Mouse (Mus musculus) ovary, adult 18-20 months (tissue): ENCODE measurements around the gene Neurl1a.
A peak's percentile ranks its signal among the peaks of the same experiment; 100 is the strongest.

Experiments used
- DNase-seq: peaks from one replicate; pipeline ENCODE4 v3.0.0; 2022; ENCODE audit warnings: low spot score, mixed read lengths

Neurl1a gene

DNA sequence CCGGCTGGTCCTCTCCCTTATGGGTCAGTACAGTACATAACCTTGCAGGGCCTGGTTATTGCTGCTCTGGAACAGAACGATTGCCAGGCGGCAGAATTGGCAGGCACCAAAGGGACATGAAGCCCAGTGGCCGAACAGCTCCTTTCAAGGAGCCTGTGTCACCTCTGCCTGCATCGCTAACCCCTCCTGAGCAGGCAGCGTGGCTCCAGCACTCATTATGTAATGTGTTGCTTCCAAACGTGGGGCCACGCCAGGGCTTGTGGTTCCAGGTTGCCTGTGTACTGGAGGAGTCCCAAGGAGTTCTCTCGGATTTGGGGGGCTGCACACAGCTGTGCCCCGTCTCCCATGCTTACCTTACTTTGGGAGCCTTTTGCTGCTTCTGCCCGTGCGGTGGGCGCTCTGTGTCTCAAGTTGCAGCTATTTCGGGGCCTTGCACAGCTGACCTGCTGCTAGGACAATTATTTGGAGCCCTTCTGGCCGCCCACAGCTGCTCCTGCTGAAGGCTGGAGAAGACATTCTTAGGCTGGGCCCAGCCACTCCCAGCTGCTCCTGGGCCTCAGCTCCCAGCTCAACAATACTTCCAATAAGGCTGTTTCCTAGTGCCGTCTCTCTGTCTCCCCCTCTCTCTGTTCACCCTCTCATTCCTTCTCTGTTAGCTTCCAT, 70.4 kb downstream of the Neurl1a start:
- no peak for DNase-seq

DNA sequence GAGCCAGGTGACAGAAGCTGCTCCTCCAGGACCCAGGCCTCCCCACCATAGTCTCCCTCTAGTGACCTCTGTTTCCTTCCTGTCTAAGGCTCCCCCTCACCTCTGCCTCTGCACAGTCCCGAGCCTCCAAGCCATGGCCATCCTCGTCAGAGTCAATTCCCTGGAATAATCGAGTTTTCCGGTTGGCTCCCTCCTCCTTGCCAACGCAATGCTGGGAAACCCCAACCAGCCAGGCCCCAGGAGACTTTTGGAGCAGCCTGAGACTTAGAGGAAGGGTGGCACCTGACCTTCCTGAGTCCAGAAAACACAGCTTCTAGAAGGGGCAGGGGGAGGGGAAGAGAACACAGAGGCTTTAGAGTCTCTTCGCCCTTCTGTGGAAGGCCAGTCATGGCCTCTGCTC, 72.3 kb downstream of the Neurl1a start:
- no peak for DNase-seq

DNA sequence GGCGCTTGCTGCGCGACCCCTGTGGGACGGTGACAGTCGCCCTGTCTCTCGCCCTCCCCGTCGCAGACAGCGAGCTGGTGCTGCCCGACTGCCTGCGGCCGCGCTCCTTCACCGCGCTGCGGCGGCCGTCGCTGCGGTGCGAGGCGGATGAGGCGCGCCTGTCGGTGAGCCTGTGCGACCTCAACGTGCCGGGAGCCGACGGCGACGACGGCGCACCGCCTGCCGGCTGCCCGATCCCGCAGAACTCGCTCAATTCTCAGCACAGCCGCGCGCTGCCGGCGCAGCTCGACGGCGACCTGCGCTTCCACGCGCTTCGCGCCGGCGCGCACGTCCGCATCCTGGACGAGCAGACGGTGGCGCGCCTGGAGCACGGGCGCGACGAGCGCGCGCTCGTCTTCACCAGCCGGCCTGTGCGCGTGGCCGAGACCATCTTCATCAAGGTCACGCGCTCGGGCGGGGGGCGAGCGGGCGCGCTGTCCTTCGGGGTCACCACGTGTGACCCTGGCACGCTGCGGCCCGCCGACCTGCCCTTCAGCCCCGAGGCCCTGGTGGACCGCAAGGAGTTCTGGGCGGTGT, 74.5 kb downstream of the Neurl1a start:
- DNase-seq, result no peak

DNA sequence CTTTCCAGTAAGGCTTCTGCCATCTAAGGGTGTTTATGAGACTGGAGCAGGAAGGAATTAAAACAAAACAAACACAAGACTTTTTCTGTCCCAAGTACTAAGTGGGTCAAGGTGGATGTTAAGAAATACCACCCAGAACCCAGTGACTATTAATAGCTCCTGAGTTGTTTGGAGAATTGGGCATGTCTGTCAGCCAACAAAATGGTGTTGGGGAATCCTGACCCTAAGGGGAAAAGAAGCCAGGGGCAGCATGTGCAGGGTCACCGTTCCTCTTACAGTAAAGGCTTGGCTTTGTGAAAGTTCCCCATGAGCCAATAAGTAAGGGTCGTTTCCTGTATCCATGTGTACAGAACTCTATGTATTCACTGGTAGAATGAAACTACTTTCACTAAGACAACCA, 76.4 kb downstream of the Neurl1a start:
- DNase-seq, result no peak

DNA sequence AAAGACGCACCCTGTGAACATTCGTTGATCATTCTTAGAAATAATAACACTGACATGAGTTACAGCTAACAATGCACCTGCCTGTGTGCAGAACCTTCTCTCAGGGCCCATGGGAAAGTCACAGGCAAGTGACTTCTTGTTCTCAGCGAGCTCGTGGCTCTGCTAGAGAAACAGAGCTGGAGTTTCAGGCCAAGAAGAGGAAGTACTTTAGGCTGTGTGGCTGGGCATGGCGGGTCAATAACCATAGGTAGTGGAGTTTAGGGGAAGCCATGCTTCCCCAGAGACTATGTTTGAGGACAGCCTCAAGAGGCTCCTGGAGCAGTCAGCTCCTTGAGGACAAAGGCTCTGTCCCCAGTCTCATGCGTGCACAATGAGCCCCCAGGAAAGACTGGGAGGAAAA, 77.3 kb downstream of the Neurl1a start:
- no peak for DNase-seq

DNA sequence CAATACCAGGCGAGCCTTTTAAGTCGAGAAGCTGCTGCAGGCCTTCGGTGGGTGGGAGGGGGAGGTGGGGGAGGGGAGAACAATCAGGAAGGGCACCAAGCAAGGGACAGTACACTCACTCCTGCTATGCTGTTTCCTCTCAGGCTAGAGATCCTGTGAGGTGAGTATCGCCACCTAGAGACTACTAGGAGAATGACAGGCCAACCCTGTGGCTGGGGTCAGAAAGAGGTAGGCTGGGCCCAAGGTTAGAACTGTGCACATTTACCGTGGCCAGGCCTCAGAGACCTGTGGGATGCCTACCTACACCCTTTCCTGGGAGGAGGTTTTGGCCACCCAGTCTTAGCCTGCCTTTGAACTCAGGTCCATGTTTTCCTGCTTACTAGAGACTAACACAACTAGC, 81.0 kb downstream of the Neurl1a start:
- DNase-seq, result no peak

DNA sequence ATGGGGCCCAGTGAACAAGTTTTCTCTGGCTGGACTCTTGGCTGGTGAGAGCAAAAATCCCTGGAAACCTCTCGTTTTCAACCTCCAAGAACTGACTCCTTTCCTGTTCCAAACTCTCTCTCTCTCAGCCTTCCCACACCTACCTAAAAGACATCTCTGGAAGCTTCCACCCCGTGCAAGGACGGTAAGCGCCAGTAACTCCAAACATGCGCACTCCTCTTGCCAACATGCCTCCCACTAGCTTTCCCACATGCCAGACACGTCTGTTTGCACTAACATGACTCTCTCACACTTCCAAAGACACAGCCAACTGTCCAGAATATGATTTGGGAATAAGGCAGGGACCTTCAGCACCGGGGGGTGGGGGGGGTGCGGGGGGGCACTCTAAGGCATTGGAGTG, 82.6 kb downstream of the Neurl1a start:
- DNase-seq, result no peak

DNA sequence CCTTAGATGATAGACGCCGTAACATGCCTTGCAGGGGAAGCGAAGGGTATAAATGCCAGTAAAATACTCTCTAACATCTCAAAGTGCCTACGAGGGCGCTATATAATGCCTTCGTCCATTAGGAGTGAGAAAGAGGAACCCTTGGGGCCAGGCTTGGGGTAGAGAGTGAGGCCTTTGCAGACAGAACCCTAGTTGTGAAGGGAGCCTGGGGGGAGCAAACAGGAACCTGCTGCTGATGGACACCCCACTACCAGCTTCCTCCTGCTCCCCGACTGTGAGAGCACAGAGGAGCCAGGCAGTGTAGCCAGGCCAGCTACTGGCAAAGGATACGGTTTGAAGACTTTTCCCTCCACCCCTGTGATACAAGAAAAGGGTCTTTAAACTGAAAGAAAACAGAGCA, 85.0 kb downstream of the Neurl1a start:
- DNase-seq, result no peak

DNA sequence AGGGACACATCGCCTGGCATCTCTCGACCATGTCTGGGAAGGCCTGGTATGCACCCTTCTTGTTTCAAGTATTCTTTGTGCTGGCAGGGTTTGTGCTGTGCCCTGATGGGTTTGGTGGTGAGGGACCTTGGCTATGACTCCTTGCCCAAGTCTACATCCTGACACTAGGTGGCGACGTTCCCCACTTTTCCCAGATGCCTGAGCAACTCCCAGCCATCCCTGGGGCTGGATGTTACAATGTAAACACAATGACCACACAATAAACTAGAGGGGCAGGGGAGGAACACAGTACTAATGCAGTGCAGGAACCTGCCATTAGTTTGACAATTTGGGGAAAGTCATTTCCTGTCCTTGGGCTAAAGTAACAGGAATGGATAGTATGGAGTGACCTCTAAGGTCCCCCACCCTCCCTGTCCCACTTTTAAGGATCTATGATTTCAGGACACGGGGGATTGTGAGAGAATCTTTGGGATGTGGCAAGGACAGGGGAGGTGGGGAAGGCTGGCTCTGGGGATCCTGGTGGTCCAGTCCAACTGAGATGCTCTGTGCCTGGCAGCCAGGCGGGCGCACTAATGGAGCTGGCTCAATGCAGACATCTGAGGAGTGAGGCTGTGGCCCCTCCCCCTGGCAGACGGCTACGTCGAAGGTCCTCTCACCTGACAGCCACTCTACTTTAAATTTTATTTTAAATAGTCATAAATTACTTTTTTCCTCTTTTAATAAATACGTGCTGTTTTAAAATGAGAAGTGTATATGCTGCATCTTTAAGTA, 85.9 kb downstream of the Neurl1a start:
- peak; percentile 38 for DNase-seq

DNA sequence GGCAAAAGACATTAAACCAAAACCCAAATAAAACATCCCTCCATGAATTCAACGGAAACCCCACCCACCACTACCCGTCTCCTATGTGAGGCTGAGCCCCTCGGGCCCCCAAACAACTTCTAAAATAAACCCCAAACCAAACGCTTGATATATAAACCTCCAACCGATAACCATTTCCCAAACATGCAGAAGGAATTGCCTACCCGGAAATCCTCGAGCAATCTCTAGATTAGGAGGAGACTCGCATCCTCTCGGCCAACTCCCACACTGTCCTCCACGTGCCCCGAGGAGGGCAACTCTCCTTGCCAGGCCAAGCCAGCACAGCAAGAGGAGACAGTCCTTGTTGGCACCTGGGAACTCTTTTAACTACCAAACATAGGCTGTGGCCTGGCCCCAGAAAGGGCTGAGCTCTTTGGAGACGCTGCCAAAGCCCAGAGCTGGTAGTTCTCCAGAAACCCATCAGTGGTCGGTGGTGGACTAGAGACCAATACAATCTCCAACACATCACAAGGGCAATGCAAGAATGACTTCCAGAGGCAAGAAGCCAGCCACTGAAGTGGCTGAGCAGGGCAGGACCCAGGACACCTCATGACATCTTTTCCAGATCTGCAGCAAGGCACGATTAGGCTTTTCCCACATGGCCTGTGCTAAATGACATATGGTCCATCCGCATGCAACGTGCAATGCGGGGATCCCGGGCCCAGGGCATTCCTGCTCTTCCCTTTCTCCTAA, 87.6 kb downstream of the Neurl1a start:
- no peak for DNase-seq

DNA sequence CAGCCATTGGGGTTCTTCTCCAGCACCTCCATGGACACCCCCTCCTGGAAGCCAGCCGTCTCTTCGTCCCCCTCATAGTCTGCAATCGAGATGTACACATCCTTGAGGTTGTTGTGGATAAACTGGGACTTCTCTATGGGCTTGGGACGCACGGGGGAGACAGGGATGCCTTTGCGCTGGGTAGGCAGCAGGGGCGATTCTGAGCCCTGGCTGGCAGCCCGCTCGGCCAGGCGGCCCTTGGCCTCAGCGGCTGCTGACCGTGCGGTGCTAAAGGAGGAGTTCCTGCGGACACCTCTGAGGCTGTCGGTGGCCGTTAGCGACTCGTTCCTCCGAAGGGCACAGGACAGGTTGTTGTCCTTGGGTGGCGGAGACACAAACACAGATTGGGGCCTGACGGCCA, 88.4 kb downstream of the Neurl1a start:
- DNase-seq, result no peak

DNA sequence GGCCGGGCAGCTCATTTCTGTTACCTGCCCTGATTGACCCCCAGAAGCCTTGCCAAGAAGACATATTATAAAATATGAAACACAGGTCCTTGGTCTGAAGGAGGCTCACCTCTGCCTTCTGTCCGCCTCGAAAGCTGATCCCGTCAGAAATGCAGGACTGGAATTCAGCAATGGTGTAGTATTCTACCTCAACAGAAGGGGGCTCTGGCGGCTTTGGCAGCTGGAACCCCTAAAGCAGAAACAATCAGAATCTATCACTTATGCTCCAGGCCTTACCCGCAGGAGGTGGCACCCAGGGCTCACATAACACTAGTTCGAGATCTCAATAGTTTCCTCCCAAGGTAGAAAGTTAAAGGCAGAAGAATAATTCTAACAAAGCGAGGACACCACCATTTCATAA, 91.1 kb downstream of the Neurl1a start:
- DNase-seq, result no peak

DNA sequence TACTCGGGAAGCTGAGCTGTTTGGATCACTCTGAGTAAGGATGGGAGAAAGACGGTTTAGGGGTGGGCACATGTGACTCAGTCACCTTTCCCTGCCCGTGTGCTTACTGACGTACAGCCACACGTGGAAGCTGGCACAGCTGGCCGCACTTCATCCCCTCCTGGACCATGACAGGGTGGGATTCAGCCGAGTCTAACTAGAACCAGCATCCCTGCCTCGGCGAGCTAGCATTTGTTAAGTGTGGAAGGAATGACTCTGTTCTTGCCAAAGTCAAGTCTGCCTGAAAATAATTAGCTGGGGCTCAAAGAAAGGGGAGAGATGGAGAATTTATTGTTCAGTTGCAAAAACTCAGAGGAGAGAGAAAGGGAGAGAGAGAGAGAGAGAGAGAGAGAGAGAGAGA, 91.9 kb downstream of the Neurl1a start:
- DNase-seq, result no peak

DNA sequence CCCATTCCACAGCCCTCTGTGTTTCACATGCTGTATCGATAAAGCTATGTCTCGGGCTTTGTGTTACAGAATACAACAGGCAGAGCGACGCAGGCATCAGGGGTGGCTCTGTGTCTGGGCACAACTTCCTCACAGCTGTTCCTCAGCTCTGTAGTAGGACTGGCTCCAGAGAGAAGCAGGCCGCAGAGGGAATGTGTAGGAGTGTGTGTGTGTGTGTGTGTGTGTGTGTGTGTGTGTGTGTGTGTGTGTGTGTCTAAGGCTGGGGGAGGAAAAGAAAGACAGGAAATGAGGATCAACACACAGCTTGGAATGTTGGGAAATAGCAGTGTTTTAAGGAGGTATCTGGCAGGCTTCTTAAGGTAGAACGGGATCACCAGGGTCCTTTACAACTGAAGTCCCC, 98.1 kb downstream of the Neurl1a start:
- DNase-seq, result no peak

DNA sequence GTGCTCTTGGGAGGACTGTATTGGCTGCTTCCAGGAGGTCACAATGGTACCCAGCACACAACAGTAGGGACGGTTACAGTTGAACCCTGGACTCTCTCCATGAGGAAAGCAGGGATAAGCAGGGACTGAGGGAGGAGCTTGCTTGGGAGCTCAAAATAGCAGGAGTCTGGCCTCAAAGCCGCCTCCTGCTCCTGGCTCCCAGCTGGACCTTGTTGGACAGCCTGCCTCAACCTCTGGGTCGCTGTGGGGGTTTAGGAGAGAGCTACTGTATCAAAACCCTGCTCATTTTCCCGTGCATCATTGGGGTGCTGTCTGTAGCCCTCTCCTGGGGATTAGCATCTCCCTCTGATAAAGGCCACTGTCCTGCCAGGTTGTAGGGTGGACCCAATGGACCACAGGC, 100.8 kb downstream of the Neurl1a start:
- DNase-seq, result no peak

DNA sequence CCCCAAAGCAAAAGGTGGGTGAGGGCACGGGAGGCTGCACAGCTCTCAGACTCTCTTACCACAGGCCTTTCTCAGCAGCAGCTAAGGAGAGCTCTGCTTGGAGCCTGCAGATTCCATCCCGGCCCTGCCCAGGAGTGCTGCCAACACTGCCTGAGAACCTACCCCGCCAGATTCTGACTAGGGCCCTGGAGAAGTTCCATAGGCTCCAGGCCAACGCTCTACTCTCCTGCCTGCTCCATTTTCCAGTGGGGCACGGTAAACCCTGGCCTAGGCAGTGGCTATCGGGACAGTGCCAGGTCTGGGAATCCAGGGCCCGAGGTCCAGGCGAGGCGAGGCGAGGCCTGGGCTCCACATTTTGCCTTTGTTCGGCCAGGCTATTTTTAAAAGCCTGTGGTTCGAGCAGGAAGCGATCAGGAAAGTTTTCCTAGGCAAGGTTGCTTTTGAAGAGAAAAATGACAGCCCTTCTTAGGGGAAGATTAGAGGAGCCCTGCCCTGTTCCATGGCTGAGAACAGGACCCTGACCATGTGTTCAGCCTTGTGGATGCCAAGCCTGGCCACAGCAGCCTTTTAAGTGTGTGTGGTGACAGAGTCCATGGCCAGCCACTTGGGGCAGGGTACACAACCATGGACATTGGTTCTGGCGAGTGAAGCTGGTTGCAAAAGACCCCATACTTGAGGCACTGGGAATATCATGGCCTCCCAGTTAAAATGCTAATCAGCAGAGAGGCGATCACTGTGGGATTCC, 101.3 kb downstream of the Neurl1a start:
- peak; percentile 71 for DNase-seq

DNA sequence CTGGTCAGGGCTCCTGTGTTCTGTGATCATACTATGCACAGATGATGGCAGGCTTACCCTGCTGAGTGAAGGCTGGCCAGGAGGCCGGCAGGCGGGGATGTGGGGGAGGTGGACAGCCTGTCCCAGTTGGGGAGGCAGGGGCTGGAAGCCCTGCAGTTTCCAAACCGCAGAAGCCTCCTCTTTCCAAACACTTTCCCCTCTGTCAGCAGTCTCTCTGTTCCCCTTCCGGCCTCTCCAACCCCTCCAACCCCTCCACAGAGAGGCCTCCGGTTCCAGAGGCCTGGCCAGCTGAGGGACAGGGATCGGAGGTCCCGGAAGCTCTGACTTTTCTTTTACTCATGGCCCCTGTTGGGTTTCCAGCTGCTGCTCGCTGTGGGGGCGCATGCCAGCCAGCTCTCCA, 102.3 kb downstream of the Neurl1a start:
- peak; percentile 71 for DNase-seq

DNA sequence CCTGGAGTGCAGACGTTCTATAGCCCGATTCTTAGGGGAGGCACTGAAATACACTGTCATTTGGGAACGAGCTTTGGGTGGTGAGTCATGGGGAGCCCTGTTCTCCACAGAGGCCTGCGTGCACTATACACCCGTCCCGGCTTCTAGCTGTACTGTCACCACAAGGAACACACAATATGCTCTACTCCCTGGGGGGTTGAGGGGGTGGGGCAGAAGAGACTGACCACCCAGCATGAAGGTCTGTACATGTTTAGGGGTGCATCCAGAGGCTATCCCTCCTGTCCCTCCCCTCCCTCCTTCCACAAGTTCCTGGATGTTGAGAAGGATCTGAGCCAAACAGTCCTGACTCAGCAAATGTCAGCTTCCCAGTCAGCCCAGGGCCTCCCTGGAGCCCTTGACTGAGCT, 103.4 kb downstream of the Neurl1a start:
- DNase-seq, result no peak

DNA sequence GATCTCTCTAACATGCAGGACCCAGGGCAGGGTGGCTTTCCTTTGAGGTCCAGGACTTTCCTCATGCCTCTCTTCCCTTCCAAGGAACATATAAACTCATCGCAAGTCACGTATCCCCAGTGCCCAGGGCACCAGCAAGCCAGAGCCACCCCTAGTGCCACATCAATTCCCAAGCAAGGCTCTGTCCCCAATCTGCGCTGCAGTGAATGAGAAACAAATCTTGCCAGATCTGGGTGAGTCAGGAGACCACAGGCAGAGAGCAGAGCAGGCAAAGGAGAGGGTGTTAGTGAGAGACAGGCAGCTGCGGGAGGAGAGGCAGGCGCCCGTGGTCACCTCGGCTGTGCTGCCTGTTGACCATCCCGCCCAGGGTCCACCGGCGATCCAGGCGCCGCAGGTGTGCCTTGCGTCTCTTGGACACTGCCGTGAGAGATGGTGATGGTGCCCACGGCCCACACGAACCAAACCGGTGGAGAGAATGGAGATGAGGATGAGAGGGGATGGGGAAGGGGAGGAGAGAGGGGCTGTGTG, 104.1 kb downstream of the Neurl1a start:
- no peak for DNase-seq

DNA sequence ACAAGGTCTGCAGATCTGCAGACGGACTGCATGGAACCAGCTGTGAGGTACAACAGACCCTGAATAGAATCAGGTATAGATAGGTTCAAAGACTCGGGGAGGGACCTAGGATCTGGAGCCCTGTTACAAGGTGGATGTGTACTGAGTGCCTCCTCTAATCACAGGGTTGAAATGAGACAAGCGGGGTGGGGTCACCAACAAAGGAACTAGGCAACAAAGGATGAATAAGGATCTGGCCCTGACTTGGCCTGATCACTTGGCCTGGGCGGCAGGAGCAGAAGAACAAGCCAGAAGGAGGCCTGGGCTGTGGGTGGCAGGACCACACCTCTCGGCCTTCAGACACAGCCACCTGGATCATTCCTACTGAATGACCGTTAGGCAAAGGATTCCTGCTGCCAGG, 107.0 kb downstream of the Neurl1a start:
- DNase-seq, result no peak

DNA sequence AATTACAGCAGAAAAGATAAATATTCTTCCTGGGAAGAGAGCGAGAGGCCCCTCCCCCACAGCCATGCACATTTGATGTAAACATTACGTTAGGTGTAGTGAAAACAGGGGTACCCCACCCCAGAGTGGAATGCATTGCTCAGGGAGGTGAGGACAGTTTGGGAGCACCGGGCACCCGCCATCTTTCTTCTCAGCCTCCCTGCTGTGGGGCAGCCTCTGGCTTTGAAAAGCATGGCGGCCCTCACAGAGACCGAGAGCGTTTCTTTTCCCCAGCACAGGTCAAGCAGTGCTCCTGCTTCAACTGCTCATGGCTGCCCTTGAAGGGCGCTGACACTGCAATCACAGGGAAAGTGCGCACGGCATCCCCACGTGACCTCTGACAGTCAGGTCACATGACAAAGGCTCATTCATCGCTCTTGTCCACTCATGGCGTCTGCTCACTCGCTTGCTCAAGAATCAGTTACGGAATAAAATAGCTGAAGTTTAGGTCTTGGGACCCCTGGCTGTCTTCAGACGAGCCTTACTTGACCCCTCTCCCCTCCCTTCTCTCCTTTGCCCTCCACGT, 108.3 kb downstream of the Neurl1a start:
- no peak for DNase-seq
